Mouse (Mus musculus): ENCODE data around the gene Capn12. TPM values are rescaled to one million over a fixed set of nuclear protein-coding genes. Genes with fewer than 3 reads are reported as not detected.

The Capn12 gene
- total and polyA plus RNA-seq, 3 experiments = 0.17 TPM; not detected in 2

DNA sequence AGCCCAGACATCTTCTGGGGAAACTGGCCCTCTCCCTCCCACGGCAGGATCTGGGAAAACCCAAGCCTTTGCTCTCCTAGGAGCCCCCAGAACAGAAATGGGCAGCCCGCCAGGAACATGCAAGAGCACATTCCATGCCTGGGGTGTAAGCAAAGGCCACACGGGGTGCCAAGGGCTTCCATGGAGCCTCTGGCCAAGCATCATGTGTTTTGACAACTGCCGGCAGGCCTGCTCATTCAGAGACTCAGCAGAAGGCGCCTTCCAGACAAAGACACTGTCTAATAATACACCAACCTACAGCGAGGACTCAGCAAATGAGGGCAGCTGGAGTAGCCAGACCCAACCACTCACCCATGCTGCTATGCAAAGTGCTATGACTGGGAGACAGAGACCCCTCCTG lies 38.6 kb downstream of the Capn12 start:
- TF ChIP-seq SMC3 (IDR thresholded peaks at IDR 0.05; ENCODE audit: low read depth, low read length) (no peak), MAX (IDR thresholded peaks at IDR 0.05; ENCODE audit: low read length) (no peak), GABPA (IDR thresholded peaks at IDR 0.05; ENCODE audit: insufficient replicate concordance, low read depth, low read length) (no peak), USF1 (IDR thresholded peaks at IDR 0.05; ENCODE audit: low read depth, low read length) (no peak), CHD1 (IDR thresholded peaks at IDR 0.05; ENCODE audit: low read depth, low read length) (no peak), BHLHE40 (IDR thresholded peaks at IDR 0.05; ENCODE audit: low read depth, low read length) (no peak), NRF1 (IDR thresholded peaks at IDR 0.05; ENCODE audit: low read depth, low read length) (no peak), IRF4 (IDR thresholded peaks at IDR 0.05; ENCODE audit: low read depth, low read length) (no peak), MAFK (IDR thresholded peaks at IDR 0.05; ENCODE audit: insufficient replicate concordance, low read length) (no peak), ZNF384 (IDR thresholded peaks at IDR 0.05; ENCODE audit: low read depth, low read length) (no peak), ZMIZ1 (IDR thresholded peaks at IDR 0.05; ENCODE audit: low read depth, low read length) (no peak), E2F4 (IDR thresholded peaks at IDR 0.05; ENCODE audit: insufficient replicate concordance, low read depth, low read length) (no peak)
- peak; percentile 31 for DNase-seq (ENCODE audit: extremely low read depth)
- H3K9ac ChIP-seq (ENCODE audit: insufficient read depth, low read depth) = no peak overlapping the region
- in situ Hi-C loops (cut with MboI; ENCODE audit: low pct_ligation_motif_present, low pct_unique_long_range_greater_than_20kb, low sequenced_read_pairs) (no loop called here), dilution Hi-C loops (cut with MboI; ENCODE audit: extremely low pct_ligation_motif_present, extremely low pct_unique_long_range_greater_than_20kb, low sequenced_read_pairs) (no loop called here)
- H3K4me3 ChIP-seq (replicated peaks in 1 of 3; ENCODE audit: low read depth in 2 of 3, low read length in 2 of 3, poor library complexity in 1 of 3) = no peak overlapping the region
- H3K36me3 ChIP-seq (replicated peaks in 1 of 2; ENCODE audit: control insufficient read depth in 1 of 2, insufficient read depth in 1 of 2, low read length in 1 of 2) = peaks cover 41 to 94% of the 10 kb centered on the region in 2 experiments
- H3K4me1 ChIP-seq (ENCODE audit: control insufficient read depth in 1 of 2, insufficient read depth in 2 of 2) = peaks cover 2 to 46% of the 10 kb centered on the region in 2 experiments; a peak in 3 of 4 replicates
- H3K4me2 ChIP-seq (ENCODE audit: insufficient read depth, low read depth, poor library complexity, severe bottlenecking) = no peak overlapping the region
- no peak overlapping the region for H3K27ac ChIP-seq (ENCODE audit: insufficient read depth, low read depth)
- H3K9me3 ChIP-seq (replicated peaks; ENCODE audit: low read length) = no peaks in the 10 kb centered on the region
- H3K27me3 ChIP-seq (replicated peaks) = no peaks in the 10 kb centered on the region
- peaks cover 2% of the 10 kb centered on the region; the same call in 1 of the 2 replicates for H3K79me2 ChIP-seq (replicated peaks; ENCODE audit: control insufficient read depth, extremely low read depth, insufficient read depth, poor library complexity, severe bottlenecking)

DNA sequence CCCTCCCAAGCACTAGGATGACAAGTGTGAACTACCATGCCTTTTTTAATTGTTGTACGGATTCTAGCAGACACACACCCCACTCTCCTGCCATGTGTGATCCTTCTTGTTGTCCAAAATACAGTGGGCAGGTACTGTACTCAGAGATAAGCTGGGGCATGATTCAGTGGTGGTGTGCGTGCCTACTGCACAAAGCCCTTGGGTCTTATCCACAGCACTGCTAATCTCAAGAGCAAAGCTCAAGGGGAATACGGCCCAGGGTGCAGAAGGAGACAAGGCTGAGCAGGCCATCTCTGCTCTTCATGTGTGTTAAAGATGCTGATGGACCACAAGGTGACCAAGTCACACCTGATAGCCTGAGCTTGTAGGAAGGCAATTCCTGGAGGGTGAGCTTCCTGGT lies 40.0 kb downstream of the Capn12 start:
- no peak overlapping the region for H3K9ac ChIP-seq (ENCODE audit: insufficient read depth, low read depth)
- H3K27ac ChIP-seq (ENCODE audit: insufficient read depth, low read depth) = no peak overlapping the region
- peaks cover 2 to 53% of the 10 kb centered on the region in 2 experiments; a peak in 3 of 4 replicates for H3K4me1 ChIP-seq (ENCODE audit: control insufficient read depth in 1 of 2, insufficient read depth in 2 of 2)
- no peak for TF ChIP-seq CHD1 (IDR thresholded peaks at IDR 0.05; ENCODE audit: low read depth, low read length)
- TF ChIP-seq POLR2AphosphoS2 (IDR thresholded peaks at IDR 0.05; ENCODE audit: low read depth, low read length) = no peak
- TF ChIP-seq MYC (IDR thresholded peaks at IDR 0.05; ENCODE audit: low read depth, low read length) = no peak
- in situ Hi-C loops (cut with MboI; ENCODE audit: low pct_ligation_motif_present, low pct_unique_long_range_greater_than_20kb, low sequenced_read_pairs) = no loop called here
- dilution Hi-C loops (cut with MboI; ENCODE audit: extremely low pct_ligation_motif_present, extremely low pct_unique_long_range_greater_than_20kb, low sequenced_read_pairs) = no loop called here
- H3K79me2 ChIP-seq (replicated peaks; ENCODE audit: control insufficient read depth, extremely low read depth, insufficient read depth, poor library complexity, severe bottlenecking) = peaks cover 2% of the 10 kb centered on the region; the same call in 1 of the 2 replicates
- no peaks in the 10 kb centered on the region for H3K9me3 ChIP-seq (replicated peaks; ENCODE audit: low read length)
- peaks cover 27 to 87% of the 10 kb centered on the region in 2 experiments for H3K36me3 ChIP-seq (replicated peaks in 1 of 2; ENCODE audit: control insufficient read depth in 1 of 2, insufficient read depth in 1 of 2, low read length in 1 of 2)
- no peak overlapping the region for H3K4me2 ChIP-seq (ENCODE audit: insufficient read depth, low read depth, poor library complexity, severe bottlenecking)
- no peak overlapping the region for H3K4me3 ChIP-seq (replicated peaks in 1 of 3; ENCODE audit: low read depth in 2 of 3, low read length in 2 of 3, poor library complexity in 1 of 3)
- no peaks in the 10 kb centered on the region for H3K27me3 ChIP-seq (replicated peaks)
- no peak for DNase-seq (ENCODE audit: extremely low read depth)
